Mouse (Mus musculus) hindbrain, embryonic 12.5 days (tissue): ENCODE measurements around the gene Sde2. TPM values are rescaled to one million over a fixed set of nuclear protein-coding genes. Genes with fewer than 3 reads are reported as not detected.
"Not testable (repeated sequence)": the region's sequence is repeated elsewhere in the genome, so short reads cannot be mapped to it uniquely, and the experiment has no call there.

Experiments
- ATAC-seq: fragments of 200-750 bp; cut with Nextera tagmentation; 2 replicates; pipeline ENCODE4 v1.8.0; 2017; ENCODE audit warnings: moderate TSS enrichment; ENCODE audit not compliant: low FRiP score
- H3K27ac ChIP-seq: fragments of 300-500 bp; sonication (generic); 2 replicates; pipeline ENCODE4 v1.5.1; 2016; ENCODE audit warnings: mild to moderate bottlenecking
- H3K27me3 ChIP-seq: fragments of 300-500 bp; sonication (generic); 2 replicates; pipeline ENCODE4 v1.6.1; 2016; ENCODE audit warnings: mild to moderate bottlenecking
- H3K36me3 ChIP-seq: fragments of 300-500 bp; sonication (generic); 2 replicates; pipeline ENCODE4 v1.6.1; 2016; ENCODE audit warnings: mild to moderate bottlenecking
- H3K4me1 ChIP-seq: fragments of 300-500 bp; sonication (generic); 2 replicates; pipeline ENCODE4 v1.6.1; 2016
- H3K4me2 ChIP-seq: fragments of 300-500 bp; sonication (generic); replicated peaks from 2 replicates; pipeline ENCODE4 v1.6.1; 2016; ENCODE audit warnings: mild to moderate bottlenecking
- H3K4me3 ChIP-seq: fragments of 300-500 bp; sonication (generic); 2 replicates; pipeline ENCODE4 v1.5.1; 2016; ENCODE audit warnings: mild to moderate bottlenecking
- H3K9ac ChIP-seq: fragments of 300-500 bp; sonication (generic); 2 replicates; pipeline ENCODE4 v1.6.1; 2016; ENCODE audit warnings: mild to moderate bottlenecking, moderate library complexity
- H3K9me3 ChIP-seq: fragments of 300-500 bp; sonication (generic); replicated peaks from 2 replicates; pipeline ENCODE4 v1.6.1; 2016; ENCODE audit warnings: mild to moderate bottlenecking
- WGBS: fragments of 180-500 bp; shearing (Covaris S2); methylation state at CpG from one replicate; pipeline ENCODE4 v1.1.7; 2016; 5-methylcytosine and 5-hydroxymethylcytosine counted together
- polyA plus RNA-seq: library from polyadenylated mRNA; unstranded; fragments of >200 nt; fragmentation: Nextera tagmentation; extraction: Ambion mirVana; gene quantifications from 2 replicates; pipeline ENCODE4 v1.2.1, GENCODE M21; 2016

The Sde2 gene
- polyA plus RNA-seq, 1 experiment from 2014 or later, result 35.6 TPM

DNA sequence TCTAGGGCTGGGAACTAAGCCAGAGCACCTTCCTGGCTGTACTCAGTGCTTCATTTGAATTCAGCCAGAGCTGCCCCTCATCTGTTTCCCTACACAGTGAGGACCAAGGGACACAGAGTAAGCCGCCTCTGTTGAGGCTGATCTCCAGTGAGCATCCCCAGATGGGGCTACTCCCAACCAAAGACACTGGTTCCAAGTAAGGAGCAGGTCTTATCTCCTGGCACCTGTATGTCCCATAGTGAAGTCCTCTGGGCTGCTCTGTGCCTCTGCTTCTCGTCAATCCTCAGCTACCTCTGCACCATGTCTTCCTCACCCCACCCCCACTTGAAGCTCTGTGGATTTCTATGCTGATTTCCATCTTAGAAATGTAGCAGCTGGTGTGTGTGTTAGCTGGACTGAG, 32.9 kb upstream of the Sde2 start:
- no peaks in the 10 kb centered on the region for H3K27me3 ChIP-seq
- no peak overlapping the region for H3K4me3 ChIP-seq
- H3K27ac ChIP-seq, result no peak overlapping the region
- no peak for ATAC-seq
- WGBS, result 80% methylated on average over 2 of the region's 2 CpGs
- H3K9me3 ChIP-seq, result no peaks in the 10 kb centered on the region
- H3K4me2 ChIP-seq, result no peak overlapping the region
- peaks cover 17% of the 10 kb centered on the region for H3K4me1 ChIP-seq
- no peaks in the 10 kb centered on the region for H3K36me3 ChIP-seq
- H3K9ac ChIP-seq, result no peak overlapping the region

DNA sequence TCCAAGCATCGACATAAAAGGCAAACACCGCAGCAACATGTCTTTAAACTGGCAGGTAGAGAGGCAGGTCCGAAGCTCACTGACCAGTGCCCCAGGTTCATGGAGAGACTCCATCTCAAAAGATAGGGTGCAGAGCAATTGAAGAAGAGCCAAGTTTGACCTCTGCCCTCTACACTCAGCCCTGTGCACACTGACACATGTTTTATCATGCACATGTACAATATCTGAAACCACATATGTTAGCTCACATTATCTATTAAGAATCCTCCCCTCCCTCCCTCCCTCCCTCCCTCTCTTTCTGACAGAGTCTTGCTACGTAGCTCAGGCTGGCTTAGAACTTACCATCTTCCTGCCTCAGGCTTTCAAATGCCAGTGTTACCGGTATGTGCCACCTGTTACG, 29.8 kb upstream of the Sde2 start:
- Histone ChIP-seq H3K4me1 (no peaks in the 10 kb centered on the region), H3K9me3 (no peaks in the 10 kb centered on the region), H3K4me2 (no peak overlapping the region), H3K4me3 (no peak overlapping the region), H3K27me3 (no peaks in the 10 kb centered on the region), H3K9ac (no peak overlapping the region), H3K36me3 (no peaks in the 10 kb centered on the region), H3K27ac (no peak overlapping the region)
- WGBS, result 90% methylated on average over 6 of the region's 6 CpGs
- no peak for ATAC-seq

- Histone ChIP-seq H3K27ac (no peak overlapping the region), H3K9ac (no peak overlapping the region), H3K36me3 (no peaks in the 10 kb centered on the region), H3K4me3 (no peak overlapping the region), H3K9me3 (no peaks in the 10 kb centered on the region), H3K4me2 (no peak overlapping the region), H3K4me1 (no peaks in the 10 kb centered on the region), H3K27me3 (no peaks in the 10 kb centered on the region)
- 93% methylated on average over 5 of the region's 5 CpGs for WGBS
- ATAC-seq, result no peak
These were observed 28.7 kb upstream of the Sde2 start for GRCm38 (mm10) chr1:180822276-180822675.

GRCm38 (mm10) chr1:180823716-180824115, 27.2 kb upstream of the Sde2 start:
- 78% methylated on average over 3 of the region's 3 CpGs for WGBS
- H3K27ac ChIP-seq, result no peak overlapping the region
- H3K27me3 ChIP-seq, result no peaks in the 10 kb centered on the region
- no peaks in the 10 kb centered on the region for H3K4me1 ChIP-seq
- ATAC-seq, result no peak
- no peaks in the 10 kb centered on the region for H3K9me3 ChIP-seq
- H3K36me3 ChIP-seq, result no peaks in the 10 kb centered on the region
- H3K9ac ChIP-seq, result no peak overlapping the region
- H3K4me2 ChIP-seq, result no peak overlapping the region
- H3K4me3 ChIP-seq, result no peak overlapping the region

- H3K4me3 ChIP-seq, result no peak overlapping the region
- H3K27ac ChIP-seq, result no peak overlapping the region
- no peak overlapping the region for H3K9ac ChIP-seq
- H3K9me3 ChIP-seq, result no peaks in the 10 kb centered on the region
- WGBS, result 84% methylated on average over 3 of the region's 3 CpGs
- H3K4me2 ChIP-seq, result no peak overlapping the region
- no peak for ATAC-seq
- H3K27me3 ChIP-seq, result no peaks in the 10 kb centered on the region
- no peaks in the 10 kb centered on the region for H3K36me3 ChIP-seq
- no peaks in the 10 kb centered on the region for H3K4me1 ChIP-seq
These were observed 26.2 kb upstream of the Sde2 start for GRCm38 (mm10) chr1:180824721-180825120.

DNA sequence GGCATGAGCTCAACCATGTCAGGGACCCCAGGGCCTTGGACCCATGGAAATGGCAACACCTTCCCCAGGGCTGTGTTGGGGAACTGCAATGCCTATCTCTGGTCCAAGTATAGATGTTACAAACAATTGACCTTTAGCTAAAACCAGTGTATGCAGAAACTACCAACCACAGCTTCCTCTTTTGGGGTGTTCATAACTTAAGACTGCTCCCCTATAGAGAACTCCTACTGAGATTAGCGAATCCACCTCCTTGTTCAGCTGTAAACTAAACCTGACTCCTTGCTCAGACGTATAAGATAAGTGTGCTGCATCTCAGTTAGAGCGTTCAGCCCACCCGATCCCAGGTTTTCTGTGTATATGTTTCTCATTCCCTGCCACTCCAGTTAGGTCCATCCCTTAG, 24.3 kb upstream of the Sde2 start:
- WGBS, result 90% methylated on average over 4 of the region's 4 CpGs
- Histone ChIP-seq H3K4me2 (no peak overlapping the region), H3K9ac (no peak overlapping the region), H3K27ac (no peak overlapping the region), H3K4me1 (no peaks in the 10 kb centered on the region), H3K27me3 (no peaks in the 10 kb centered on the region), H3K4me3 (no peak overlapping the region), H3K36me3 (no peaks in the 10 kb centered on the region), H3K9me3 (no peaks in the 10 kb centered on the region)
- ATAC-seq, result no peak

GRCm38 (mm10) chr1:180829775-180830174, 21.2 kb upstream of the Sde2 start:
- Histone ChIP-seq H3K4me2 (no peak overlapping the region), H3K4me3 (no peak overlapping the region), H3K9ac (no peak overlapping the region), H3K27ac (no peak overlapping the region), H3K27me3 (no peaks in the 10 kb centered on the region), H3K4me1 (no peaks in the 10 kb centered on the region), H3K9me3 (no peaks in the 10 kb centered on the region), H3K36me3 (no peaks in the 10 kb centered on the region)
- ATAC-seq, result no peak
- WGBS, result 88% methylated on average over 11 of the region's 11 CpGs

DNA sequence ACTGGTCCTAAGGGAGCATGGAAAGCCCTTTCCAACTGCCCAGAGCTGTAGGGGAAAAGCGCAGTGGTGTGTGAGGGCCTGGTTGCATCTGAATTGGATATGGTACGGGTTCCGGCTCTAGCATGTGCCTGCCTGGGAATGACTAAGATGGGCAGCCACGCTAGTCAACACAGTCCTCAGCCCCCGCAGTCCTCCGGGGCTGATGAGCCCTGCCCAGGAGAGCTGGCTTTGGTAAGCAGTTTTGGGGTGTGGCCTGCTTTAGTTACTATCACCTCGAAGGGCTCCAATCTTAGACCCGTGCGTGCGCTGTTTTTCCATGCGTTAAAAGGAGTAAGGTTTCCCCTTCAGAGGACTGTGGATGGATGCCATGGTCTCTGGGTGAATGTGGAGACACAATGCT, 20.8 kb upstream of the Sde2 start:
- 87% methylated on average over 11 of the region's 11 CpGs for WGBS
- Histone ChIP-seq H3K4me3 (no peak overlapping the region), H3K27me3 (no peaks in the 10 kb centered on the region), H3K4me2 (no peak overlapping the region), H3K9ac (no peak overlapping the region), H3K36me3 (no peaks in the 10 kb centered on the region), H3K4me1 (no peaks in the 10 kb centered on the region), H3K27ac (no peak overlapping the region), H3K9me3 (no peaks in the 10 kb centered on the region)
- ATAC-seq, result no peak

DNA sequence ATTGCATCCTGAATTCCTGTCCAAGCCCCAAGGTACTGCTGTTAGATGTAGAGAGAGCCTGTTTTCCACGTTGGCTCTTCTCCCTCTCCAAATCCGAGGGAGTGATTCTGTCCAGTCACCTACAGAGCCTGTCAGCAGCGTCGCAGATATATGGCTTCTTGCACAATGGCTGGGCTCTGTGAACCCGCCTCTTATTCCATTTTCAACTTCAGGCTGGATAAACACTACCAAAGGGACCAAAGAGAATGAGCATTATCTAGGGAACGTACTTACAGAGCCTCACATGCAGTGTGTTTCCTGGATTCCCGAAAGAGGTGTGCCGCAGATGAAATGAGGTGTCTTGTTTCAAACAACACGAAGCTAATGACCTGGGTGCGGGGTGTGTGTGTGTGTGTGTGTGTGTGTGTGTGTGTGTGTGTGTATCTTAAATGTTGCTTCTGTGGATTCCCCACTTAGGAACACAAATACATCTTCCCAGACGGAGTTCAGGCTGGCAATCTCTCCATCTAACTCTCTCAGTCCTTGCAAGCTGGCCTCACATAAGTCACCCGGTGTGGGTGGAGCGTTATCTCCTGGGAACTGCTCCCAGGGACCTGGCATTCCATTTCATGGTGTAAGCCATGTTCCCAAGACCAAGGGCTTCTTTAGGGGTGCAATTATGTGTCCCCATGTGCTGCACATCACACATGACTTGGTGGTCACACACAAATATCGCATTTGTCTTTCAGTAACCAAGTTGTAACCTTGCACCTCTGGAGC, 20.2 kb upstream of the Sde2 start:
- H3K4me3 ChIP-seq, result no peak overlapping the region
- no peak overlapping the region for H3K27ac ChIP-seq
- H3K9ac ChIP-seq, result no peak overlapping the region
- no peaks in the 10 kb centered on the region for H3K4me1 ChIP-seq
- 61% methylated on average over 14 of the region's 14 CpGs for WGBS
- H3K27me3 ChIP-seq, result no peaks in the 10 kb centered on the region
- no peaks in the 10 kb centered on the region for H3K36me3 ChIP-seq
- ATAC-seq, result no peak
- no peaks in the 10 kb centered on the region for H3K9me3 ChIP-seq
- no peak overlapping the region for H3K4me2 ChIP-seq

GRCm38 (mm10) chr1:180835273-180836015, 15.5 kb upstream of the Sde2 start:
- no peaks in the 10 kb centered on the region; the same call in 1 of the 2 replicates for H3K9me3 ChIP-seq
- no peak overlapping the region for H3K4me2 ChIP-seq
- no peak for ATAC-seq
- no peaks in the 10 kb centered on the region for H3K36me3 ChIP-seq
- no peak overlapping the region for H3K27ac ChIP-seq
- no peaks in the 10 kb centered on the region for H3K27me3 ChIP-seq
- no peak overlapping the region for H3K9ac ChIP-seq
- WGBS, result 87% methylated on average over 10 of the region's 10 CpGs
- no peaks in the 10 kb centered on the region for H3K4me1 ChIP-seq
- no peak overlapping the region for H3K4me3 ChIP-seq

DNA sequence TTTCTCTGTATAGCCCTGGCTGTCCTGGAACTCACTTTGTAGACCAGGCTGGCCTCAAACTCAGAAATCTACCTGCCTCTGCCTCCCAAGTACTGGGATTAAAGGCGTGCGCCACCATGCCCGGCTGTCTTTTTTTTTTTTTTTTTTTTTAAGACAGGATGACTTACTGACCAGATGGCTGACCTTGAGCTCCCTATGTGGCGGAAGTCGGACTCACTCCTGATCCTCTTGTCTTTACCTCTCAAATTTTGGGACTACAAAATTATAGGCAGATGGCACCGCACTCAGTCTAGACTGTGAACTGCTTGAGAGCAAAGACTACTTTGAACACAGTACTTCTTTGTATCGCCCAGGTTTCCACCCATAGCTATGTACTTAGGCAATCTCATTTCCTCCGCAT, 14.5 kb upstream of the Sde2 start:
- H3K27me3 ChIP-seq, H3K9me3 ChIP-seq, H3K36me3 ChIP-seq, H3K4me2 ChIP-seq, H3K4me3 ChIP-seq, H3K4me1 ChIP-seq, H3K27ac ChIP-seq, ATAC-seq, H3K9ac ChIP-seq: not testable (repeated sequence)
- WGBS, result 97% methylated on average over 5 of the region's 8 CpGs

- WGBS, result 93% methylated on average over 5 of the region's 5 CpGs
- Histone ChIP-seq H3K9me3 (no peaks in the 10 kb centered on the region; the same call in 1 of the 2 replicates), H3K9ac (no peak overlapping the region), H3K4me1 (no peaks in the 10 kb centered on the region), H3K4me2 (no peak overlapping the region), H3K4me3 (no peak overlapping the region), H3K27ac (no peak overlapping the region), H3K27me3 (no peaks in the 10 kb centered on the region), H3K36me3 (no peaks in the 10 kb centered on the region)
- no peak for ATAC-seq
These were observed 13.7 kb upstream of the Sde2 start for GRCm38 (mm10) chr1:180837186-180837585.

GRCm38 (mm10) chr1:180838014-180838413, 12.9 kb upstream of the Sde2 start:
- H3K27me3 ChIP-seq, result no peaks in the 10 kb centered on the region
- 59% methylated on average over 6 of the region's 6 CpGs for WGBS
- no peaks in the 10 kb centered on the region for H3K4me1 ChIP-seq
- no peak overlapping the region for H3K4me3 ChIP-seq
- no peaks in the 10 kb centered on the region for H3K36me3 ChIP-seq
- no peak overlapping the region for H3K9ac ChIP-seq
- H3K27ac ChIP-seq, result no peak overlapping the region
- no peaks in the 10 kb centered on the region; the same call in 1 of the 2 replicates for H3K9me3 ChIP-seq
- no peak overlapping the region for H3K4me2 ChIP-seq
- no peak for ATAC-seq
